8 mouse cellular contexts compared by ENCODE assay signal in the genomic region with DNA sequence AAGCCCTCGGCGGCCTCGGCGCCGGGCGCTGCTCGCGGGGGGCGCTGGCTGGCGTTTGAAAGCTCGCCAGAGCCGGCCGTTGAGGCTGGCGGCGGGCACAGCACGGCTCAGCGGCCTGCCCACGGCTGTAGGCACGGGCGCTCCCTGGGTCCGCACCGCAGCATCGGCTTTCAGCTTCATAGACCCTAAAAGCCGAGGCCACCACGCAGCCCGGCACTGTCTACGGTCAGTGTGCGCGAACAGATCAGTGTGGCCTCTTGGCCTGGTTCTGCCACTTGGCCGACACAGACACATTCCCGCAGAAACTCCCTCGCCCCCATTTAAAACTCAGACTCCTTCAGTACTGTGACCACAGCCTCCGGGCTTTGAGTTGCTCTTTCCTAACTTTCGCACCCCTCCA. TPM values are rescaled to one million over a fixed set of nuclear protein-coding genes. Genes with fewer than 3 reads are reported as not detected.
DNase-seq lines count a peak whose midpoint lies in the region; ATAC-seq lines count a peak whose summit lies in the region.

No protein-coding gene starts in this region.

- under 1% methylated on average over 34 of the region's 34 CpGs for WGBS in heart, embryonic 10.5 days
- under 1% methylated on average over 34 of the region's 34 CpGs for WGBS in midbrain, embryonic 13.5 days

- peak overlapping the region; percentile 95 for H3K4me3 ChIP-seq in heart, embryonic 10.5 days
- peak overlapping the region; percentile 99 for H3K4me3 ChIP-seq in midbrain, embryonic 13.5 days (replicated peaks)

- intact Hi-C loops in heart, postnatal 14 days (cut with DNase I): no loop called here

- peaks cover 20% of the 10 kb centered on the region for H3K36me3 ChIP-seq in heart, embryonic 10.5 days
- H3K36me3 ChIP-seq in midbrain, embryonic 13.5 days: peaks cover 18% of the 10 kb centered on the region

- no peaks in the 10 kb centered on the region for H3K27me3 ChIP-seq in heart, embryonic 10.5 days (ENCODE audit: insufficient read depth, poor library complexity, severe bottlenecking)
- H3K27me3 ChIP-seq in midbrain, embryonic 13.5 days: no peaks in the 10 kb centered on the region

- H3K27ac ChIP-seq in heart, embryonic 10.5 days: peak overlapping the region; percentile 99
- peak overlapping the region; percentile 91 for H3K27ac ChIP-seq in midbrain, embryonic 13.5 days

- peaks cover 7% of the 10 kb centered on the region; the same call in 1 of the 2 replicates for H3K4me1 ChIP-seq in heart, embryonic 10.5 days
- H3K4me1 ChIP-seq in midbrain, embryonic 13.5 days (replicated peaks): peaks cover 22% of the 10 kb centered on the region

- no peaks in the 10 kb centered on the region for H3K9me3 ChIP-seq in heart, embryonic 10.5 days
- H3K9me3 ChIP-seq in midbrain, embryonic 13.5 days: 0 out of 2 replicates have a peak, but pooled peaks cover 5% of the 10 kb centered on the region

- peak overlapping the region; percentile 93 for H3K9ac ChIP-seq in midbrain, embryonic 13.5 days (replicated peaks)

- DNase-seq in heart, embryonic 10.5 days (ENCODE audit: low spot score): peak; percentile 83
- no peak for DNase-seq in heart, postnatal 14 days
- peak; percentile 17 for DNase-seq in ES-CJ7 (ENCODE audit: low read depth, low spot score)
- DNase-seq in kidney, postnatal 25 days: peak; percentile 35 to 58
- DNase-seq in layer of hippocampus, postnatal 36 days: no peak
- no peak for DNase-seq in urinary bladder, postnatal 10 days (ENCODE audit: low spot score)

- peak; percentile 53 for ATAC-seq in erythroid progenitor cell, adult 5-6 weeks (replicated peaks; ENCODE audit: low FRiP score, poor library complexity, severe bottlenecking)
- peak; percentile 91 for ATAC-seq in midbrain, embryonic 13.5 days

- H3K4me2 ChIP-seq in midbrain, embryonic 13.5 days (replicated peaks): peak overlapping the region; percentile 79

RNA-seq across cellular contexts. Expression of a gene that starts 0.4 kb away (rescaled TPM):
- polyA plus RNA-seq in heart, embryonic 10.5 days (2016; fragmentation: Nextera tagmentation; extraction: Ambion mirVana): 50.8 and 54.3 TPM in 2 replicates
- total RNA-seq in heart, postnatal 14 days (2021): 10 to 100 TPM; 45.2 to 46.4 TPM
- 17.7 and 28.1 TPM in 2 replicates for total RNA-seq in erythroid progenitor cell, adult 5-6 weeks (2015; ENCODE audit: low replicate concordance)
- 29.7 and 32.6 TPM in 2 replicates for total RNA-seq in erythroid progenitor cell, adult 5-6 weeks (2017; ENCODE audit: low replicate concordance)
- polyA plus RNA-seq in midbrain, embryonic 13.5 days (2015; fragmentation: Nextera tagmentation; extraction: Ambion mirVana): 175 and 201 TPM in 2 replicates
- 100 to 1,000 TPM; 117 to 125 TPM for total RNA-seq in layer of hippocampus, postnatal 36 days (2021)

RNA-seq across cellular contexts. Expression of a gene that starts 26.4 kb away (rescaled TPM):
- polyA plus RNA-seq in heart, embryonic 10.5 days (2016; fragmentation: Nextera tagmentation; extraction: Ambion mirVana): 10.2 and 12.7 TPM in 2 replicates
- 10 to 100 TPM; 28.0 to 29.2 TPM for total RNA-seq in heart, postnatal 14 days (2021)
- not detected in 2 replicates for total RNA-seq in erythroid progenitor cell, adult 5-6 weeks (2015; ENCODE audit: low replicate concordance)
- total RNA-seq in erythroid progenitor cell, adult 5-6 weeks (2017; ENCODE audit: low replicate concordance): 0.26 TPM in 1 of 2 replicates, not detected in the other
- 7.9 and 8.3 TPM in 2 replicates for polyA plus RNA-seq in midbrain, embryonic 13.5 days (2015; fragmentation: Nextera tagmentation; extraction: Ambion mirVana)
- 10 to 100 TPM; 32.7 to 34.3 TPM for total RNA-seq in layer of hippocampus, postnatal 36 days (2021)

Comparison
In these comparisons a context has a peak if more than half of its experiments do, and no peak if none do; other contexts are left out.
1. DNase-seq: peak in heart, embryonic 10.5 days (single experiment), ES-CJ7 (single experiment) and kidney, postnatal 25 days (2 of 2); none in heart, postnatal 14 days (0 of 2), layer of hippocampus, postnatal 36 days (0 of 2) and urinary bladder, postnatal 10 days (single experiment).
2. RNA of a gene that starts 26.4 kb away (total RNA-seq): 32.7 to 34.3 TPM in layer of hippocampus, postnatal 36 days and 28.0 to 29.2 TPM in heart, postnatal 14 days; 0.26 TPM in erythroid progenitor cell, adult 5-6 weeks; every median in the first group is over 10 times any median in the second.